Mouse (Mus musculus): ENCODE data around the gene Cd69. TPM values are rescaled to one million over a fixed set of nuclear protein-coding genes. Genes with fewer than 3 reads are reported as not detected.

Gene Cd69
- polyA plus RNA-seq, 1 experiment: not detected

DNA sequence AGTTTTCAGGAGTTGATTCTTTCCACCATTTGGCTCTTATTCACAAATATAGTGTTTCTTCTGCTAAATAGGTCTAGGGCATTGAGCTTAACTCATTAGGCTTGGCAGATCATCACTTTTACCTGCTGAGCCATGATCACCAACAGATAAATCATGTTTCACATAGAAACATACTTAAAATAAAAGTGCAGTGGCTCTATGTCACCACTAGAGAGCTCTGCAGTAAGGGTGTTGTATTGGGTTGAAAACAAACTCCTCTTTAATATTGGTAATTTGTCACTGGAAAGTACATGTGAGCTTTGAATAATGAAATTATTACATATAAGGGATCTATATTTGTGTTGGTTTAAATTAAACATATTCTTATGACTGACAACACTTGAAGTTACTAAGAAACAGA, 15.2 kb downstream of the Cd69 start:
- Histone ChIP-seq H3K27me3 (ENCODE audit: control insufficient read depth, insufficient read depth, low read length, poor library complexity, severe bottlenecking) (no peaks in the 10 kb centered on the region), H3K9me3 (replicated peaks; ENCODE audit: control insufficient read depth, insufficient read depth, low read length, poor library complexity, severe bottlenecking) (no peaks in the 10 kb centered on the region; the same call in 1 of the 2 replicates), H3K36me3 (ENCODE audit: control insufficient read depth, insufficient read depth, low read length, poor library complexity, severe bottlenecking) (no peaks in the 10 kb centered on the region), H3K9ac (ENCODE audit: low read depth, poor library complexity, severe bottlenecking) (no peak overlapping the region), H3K27ac (ENCODE audit: insufficient read depth, low read length) (no peak overlapping the region), H3K4me1 (ENCODE audit: control insufficient read depth, insufficient read depth, low read length) (no peaks in the 10 kb centered on the region), H3K4me3 (ENCODE audit: low read depth, low read length) (no peak overlapping the region)
- TF ChIP-seq CTCF (IDR thresholded peaks at IDR 0.05; ENCODE audit: low read depth, low read length) (no peak), POLR2A (IDR thresholded peaks at IDR 0.05; ENCODE audit: insufficient read depth, low read length) (no peak), EP300 (IDR thresholded peaks at IDR 0.05; ENCODE audit: insufficient read depth, low read depth, low read length) (no peak)

- Histone ChIP-seq H3K9ac (ENCODE audit: low read depth, poor library complexity, severe bottlenecking) (no peak overlapping the region), H3K9me3 (replicated peaks; ENCODE audit: control insufficient read depth, insufficient read depth, low read length, poor library complexity, severe bottlenecking) (no peaks in the 10 kb centered on the region; the same call in 1 of the 2 replicates), H3K4me1 (ENCODE audit: control insufficient read depth, insufficient read depth, low read length) (no peaks in the 10 kb centered on the region), H3K27me3 (ENCODE audit: control insufficient read depth, insufficient read depth, low read length, poor library complexity, severe bottlenecking) (no peaks in the 10 kb centered on the region), H3K4me3 (ENCODE audit: low read depth, low read length) (no peak overlapping the region), H3K27ac (ENCODE audit: insufficient read depth, low read length) (no peak overlapping the region), H3K36me3 (ENCODE audit: control insufficient read depth, insufficient read depth, low read length, poor library complexity, severe bottlenecking) (no peaks in the 10 kb centered on the region)
- TF ChIP-seq EP300 (IDR thresholded peaks at IDR 0.05; ENCODE audit: insufficient read depth, low read depth, low read length): no peak
- TF ChIP-seq CTCF (IDR thresholded peaks at IDR 0.05; ENCODE audit: low read depth, low read length): peak; percentile 33
Measured at GRCm38 (mm10) chr6:129256018-129256417, 19.2 kb downstream of the Cd69 start.

- no peak for TF ChIP-seq CTCF (IDR thresholded peaks at IDR 0.05; ENCODE audit: low read depth, low read length)
- TF ChIP-seq EP300 (IDR thresholded peaks at IDR 0.05; ENCODE audit: insufficient read depth, low read depth, low read length): no peak
- no peak for TF ChIP-seq POLR2A (IDR thresholded peaks at IDR 0.05; ENCODE audit: insufficient read depth, low read length)
- Histone ChIP-seq H3K4me3 (ENCODE audit: low read depth, low read length) (no peak overlapping the region), H3K9ac (ENCODE audit: low read depth, poor library complexity, severe bottlenecking) (no peak overlapping the region), H3K4me1 (ENCODE audit: control insufficient read depth, insufficient read depth, low read length) (no peaks in the 10 kb centered on the region), H3K9me3 (replicated peaks; ENCODE audit: control insufficient read depth, insufficient read depth, low read length, poor library complexity, severe bottlenecking) (no peaks in the 10 kb centered on the region; the same call in 1 of the 2 replicates), H3K27ac (ENCODE audit: insufficient read depth, low read length) (no peak overlapping the region), H3K36me3 (ENCODE audit: control insufficient read depth, insufficient read depth, low read length, poor library complexity, severe bottlenecking) (no peaks in the 10 kb centered on the region), H3K27me3 (ENCODE audit: control insufficient read depth, insufficient read depth, low read length, poor library complexity, severe bottlenecking) (no peaks in the 10 kb centered on the region)
Measured at GRCm38 (mm10) chr6:129254949-129255602, 20.2 kb downstream of the Cd69 start.

- H3K36me3 ChIP-seq (ENCODE audit: control insufficient read depth, insufficient read depth, low read length, poor library complexity, severe bottlenecking): no peaks in the 10 kb centered on the region
- TF ChIP-seq CTCF (IDR thresholded peaks at IDR 0.05; ENCODE audit: low read depth, low read length) (no peak), POLR2A (IDR thresholded peaks at IDR 0.05; ENCODE audit: insufficient read depth, low read length) (no peak), EP300 (IDR thresholded peaks at IDR 0.05; ENCODE audit: insufficient read depth, low read depth, low read length) (no peak)
- no peaks in the 10 kb centered on the region for H3K4me1 ChIP-seq (ENCODE audit: control insufficient read depth, insufficient read depth, low read length)
- H3K27ac ChIP-seq (ENCODE audit: insufficient read depth, low read length): no peak overlapping the region
- no peaks in the 10 kb centered on the region for H3K27me3 ChIP-seq (ENCODE audit: control insufficient read depth, insufficient read depth, low read length, poor library complexity, severe bottlenecking)
- H3K9ac ChIP-seq (ENCODE audit: low read depth, poor library complexity, severe bottlenecking): no peak overlapping the region
- H3K9me3 ChIP-seq (replicated peaks; ENCODE audit: control insufficient read depth, insufficient read depth, low read length, poor library complexity, severe bottlenecking): no peaks in the 10 kb centered on the region; the same call in 1 of the 2 replicates
- H3K4me3 ChIP-seq (ENCODE audit: low read depth, low read length): no peak overlapping the region
Measured at GRCm38 (mm10) chr6:129254314-129254713, 20.9 kb downstream of the Cd69 start.

DNA sequence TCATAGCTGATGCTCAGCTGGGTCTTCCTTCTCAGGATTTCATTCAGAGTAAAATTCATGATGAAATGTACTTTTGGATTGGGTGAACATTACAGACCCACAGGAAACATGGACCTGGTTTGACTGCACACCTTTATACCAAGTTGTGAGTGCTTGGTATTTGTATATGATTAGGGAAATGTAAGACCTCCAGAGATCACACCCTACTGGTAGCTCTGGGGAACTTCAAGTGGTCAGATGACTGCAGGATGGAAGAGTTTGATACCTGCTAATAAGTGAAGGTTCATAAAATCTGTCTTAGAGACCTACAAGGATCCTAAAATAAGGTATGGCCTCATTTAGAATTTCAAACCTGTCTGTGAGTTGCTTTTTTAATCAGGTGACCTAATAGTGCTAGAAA, 27.0 kb downstream of the Cd69 start:
- H3K9ac ChIP-seq (ENCODE audit: low read depth, poor library complexity, severe bottlenecking): no peak overlapping the region
- no peaks in the 10 kb centered on the region for H3K4me1 ChIP-seq (ENCODE audit: control insufficient read depth, insufficient read depth, low read length)
- H3K9me3 ChIP-seq (replicated peaks; ENCODE audit: control insufficient read depth, insufficient read depth, low read length, poor library complexity, severe bottlenecking): no peaks in the 10 kb centered on the region
- H3K36me3 ChIP-seq (ENCODE audit: control insufficient read depth, insufficient read depth, low read length, poor library complexity, severe bottlenecking): no peaks in the 10 kb centered on the region
- TF ChIP-seq CTCF (IDR thresholded peaks at IDR 0.05; ENCODE audit: low read depth, low read length) (no peak), POLR2A (IDR thresholded peaks at IDR 0.05; ENCODE audit: insufficient read depth, low read length) (no peak), EP300 (IDR thresholded peaks at IDR 0.05; ENCODE audit: insufficient read depth, low read depth, low read length) (no peak)
- H3K4me3 ChIP-seq (ENCODE audit: low read depth, low read length): no peak overlapping the region
- H3K27ac ChIP-seq (ENCODE audit: insufficient read depth, low read length): no peak overlapping the region
- H3K27me3 ChIP-seq (ENCODE audit: control insufficient read depth, insufficient read depth, low read length, poor library complexity, severe bottlenecking): no peaks in the 10 kb centered on the region

DNA sequence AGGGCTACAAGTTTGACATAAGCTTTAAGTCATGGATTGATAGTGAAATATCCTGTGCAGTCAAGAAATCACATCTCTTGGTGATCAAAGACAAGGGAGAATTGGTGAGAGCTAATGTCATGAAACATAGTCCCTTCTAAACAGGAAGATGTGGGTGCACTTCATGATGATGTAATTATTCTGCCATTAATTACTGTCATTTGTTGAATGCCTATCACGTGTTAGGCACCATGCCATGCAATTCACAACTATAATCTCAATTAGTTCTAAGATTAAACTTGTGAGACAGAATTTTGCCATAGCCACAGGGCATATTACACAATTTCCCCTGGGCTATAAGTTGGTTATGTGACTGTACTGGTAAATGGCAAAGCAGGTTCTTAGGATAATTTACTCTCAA, 28.2 kb downstream of the Cd69 start:
- H3K27ac ChIP-seq (ENCODE audit: insufficient read depth, low read length): no peak overlapping the region
- H3K9ac ChIP-seq (ENCODE audit: low read depth, poor library complexity, severe bottlenecking): no peak overlapping the region
- no peak overlapping the region for H3K4me3 ChIP-seq (ENCODE audit: low read depth, low read length)
- TF ChIP-seq CTCF (IDR thresholded peaks at IDR 0.05; ENCODE audit: low read depth, low read length) (no peak), POLR2A (IDR thresholded peaks at IDR 0.05; ENCODE audit: insufficient read depth, low read length) (no peak), EP300 (IDR thresholded peaks at IDR 0.05; ENCODE audit: insufficient read depth, low read depth, low read length) (no peak)
- H3K4me1 ChIP-seq (ENCODE audit: control insufficient read depth, insufficient read depth, low read length): no peaks in the 10 kb centered on the region
- H3K36me3 ChIP-seq (ENCODE audit: control insufficient read depth, insufficient read depth, low read length, poor library complexity, severe bottlenecking): no peaks in the 10 kb centered on the region
- H3K27me3 ChIP-seq (ENCODE audit: control insufficient read depth, insufficient read depth, low read length, poor library complexity, severe bottlenecking): no peaks in the 10 kb centered on the region
- H3K9me3 ChIP-seq (replicated peaks; ENCODE audit: control insufficient read depth, insufficient read depth, low read length, poor library complexity, severe bottlenecking): no peaks in the 10 kb centered on the region
